Mouse (Mus musculus) heart, embryonic 11.5 days (tissue): ENCODE results near the gene Flcn. TPM values are rescaled to one million over a fixed set of nuclear protein-coding genes. Genes with fewer than 3 reads are reported as not detected.
A peak's percentile ranks its signal among the peaks of the same experiment; 100 is the strongest.
"Not testable (repeated sequence)": the region's sequence is repeated elsewhere in the genome, so short reads cannot be mapped to it uniquely, and the experiment has no call there.

ENCODE experiments used
- ATAC-seq: fragments of 200-750 bp; cut with Nextera tagmentation; replicated peaks from 2 replicates; pipeline ENCODE4 v1.8.0; 2017; ENCODE audit warnings: moderate library complexity; ENCODE audit not compliant: insufficient number of reproducible peaks, low FRiP score, low TSS enrichment
- H3K27ac ChIP-seq: fragments of 300-500 bp; sonication (generic); 2 replicates; pipeline ENCODE4 v1.5.1; 2014; ENCODE audit warnings: mild to moderate bottlenecking, low read depth, low read length
- H3K27me3 ChIP-seq: fragments of 300-500 bp; sonication (generic); 2 replicates; pipeline ENCODE4 v1.6.1; 2014; ENCODE audit warnings: mild to moderate bottlenecking, low read length, mixed read lengths; ENCODE audit not compliant: control insufficient read depth, insufficient read depth
- H3K36me3 ChIP-seq: fragments of 300-500 bp; sonication (generic); 2 replicates; pipeline ENCODE4 v1.6.1; 2014; ENCODE audit warnings: mild to moderate bottlenecking, low read length, moderate library complexity, mixed read lengths; ENCODE audit not compliant: control insufficient read depth, insufficient read depth
- H3K4me1 ChIP-seq: fragments of 300-500 bp; sonication (generic); 2 replicates; pipeline ENCODE4 v1.6.1; 2014; ENCODE audit warnings: low read length; ENCODE audit not compliant: control insufficient read depth, insufficient read depth
- H3K4me2 ChIP-seq: fragments of 300-500 bp; sonication (generic); 2 replicates; pipeline ENCODE4 v1.6.1; 2014; ENCODE audit warnings: mild to moderate bottlenecking, moderate library complexity
- H3K4me3 ChIP-seq: fragments of 300-500 bp; sonication (generic); 2 replicates; pipeline ENCODE4 v1.5.1; 2014; ENCODE audit warnings: low read depth, low read length
- H3K9ac ChIP-seq: fragments of 300-500 bp; sonication (generic); 2 replicates; pipeline ENCODE4 v1.6.1; 2014; ENCODE audit warnings: mild to moderate bottlenecking, low read depth, low read length, moderate library complexity
- H3K9me3 ChIP-seq: fragments of 300-500 bp; sonication (generic); replicated peaks from 2 replicates; pipeline ENCODE4 v1.6.1; 2016; ENCODE audit warnings: low read length; ENCODE audit not compliant: control insufficient read depth
- WGBS: fragments of 180-500 bp; shearing (Covaris S2); extraction: QIAGEN DNeasy Blood & Tissue Kit; methylation state at CpG from one replicate; pipeline ENCODE4 v1.1.7; 2014; ENCODE audit not compliant: insufficient replicate concordance; 5-methylcytosine and 5-hydroxymethylcytosine counted together
- polyA plus RNA-seq: library from polyadenylated mRNA; unstranded; fragments of >200 nt; fragmentation: Nextera tagmentation; extraction: Ambion mirVana; gene quantifications from 2 replicates; pipeline ENCODE4 v1.2.1, GENCODE M21; 2014

Flcn gene
- polyA plus RNA-seq, 1 experiment from 2014 or later: 21.4 TPM

DNA sequence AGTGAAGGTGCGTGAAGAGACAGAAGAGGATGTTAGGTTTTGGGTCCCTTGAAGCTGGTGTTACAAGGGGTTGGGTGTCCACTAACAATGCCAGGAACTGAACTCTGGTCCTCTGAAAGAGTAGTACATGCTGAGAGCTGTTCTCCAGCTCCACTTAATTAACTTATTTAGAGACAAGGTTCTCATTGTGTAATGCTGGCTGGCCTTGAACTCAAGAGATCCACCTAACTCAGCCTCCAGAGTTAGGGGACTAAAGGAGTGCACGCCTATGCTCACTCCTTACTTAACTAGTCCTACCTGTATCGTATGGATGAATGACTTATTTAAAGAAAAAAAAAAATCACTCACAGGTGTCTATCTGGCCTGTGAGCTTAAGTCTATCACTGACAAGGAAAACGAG lies 28.6 kb upstream of the Flcn start:
- H3K4me3 ChIP-seq: peak overlapping the region; percentile 88
- no peaks in the 10 kb centered on the region for H3K9me3 ChIP-seq
- H3K9ac ChIP-seq: peak overlapping the region; percentile 97
- peak overlapping the region; percentile 78 for H3K4me2 ChIP-seq
- no peaks in the 10 kb centered on the region for H3K27me3 ChIP-seq
- WGBS: 61% methylated on average over 4 of the region's 4 CpGs
- ATAC-seq: no peak
- no peak overlapping the region for H3K27ac ChIP-seq
- peaks cover 5% of the 10 kb centered on the region; the same call in 1 of the 2 replicates for H3K36me3 ChIP-seq
- peaks cover 15% of the 10 kb centered on the region for H3K4me1 ChIP-seq

DNA sequence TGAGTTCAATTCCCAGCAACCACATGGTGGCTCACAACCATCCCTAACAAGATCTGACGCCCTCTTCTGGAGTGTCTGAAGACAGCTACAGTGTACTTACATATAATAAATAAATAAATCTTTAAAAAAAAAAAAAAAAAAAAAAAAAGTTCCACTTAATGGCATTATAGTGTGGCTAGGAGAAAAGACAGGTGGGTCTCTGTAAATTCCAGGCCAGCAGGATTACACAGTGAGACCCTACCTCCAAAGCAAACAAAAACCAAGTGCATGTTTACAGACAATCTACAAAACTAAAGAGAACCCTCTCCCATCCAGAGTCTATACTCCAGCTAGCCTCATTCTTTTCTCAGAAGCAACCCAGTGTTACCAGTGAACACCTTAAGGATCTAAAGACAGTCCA lies 28.0 kb upstream of the Flcn start:
- peaks cover 15% of the 10 kb centered on the region for H3K4me1 ChIP-seq
- H3K4me2 ChIP-seq: peak overlapping the region; percentile 78; the same call in 1 of the 2 replicates
- H3K9ac ChIP-seq, H3K27ac ChIP-seq, H3K36me3 ChIP-seq, H3K9me3 ChIP-seq, H3K4me3 ChIP-seq, H3K27me3 ChIP-seq, ATAC-seq: not testable (repeated sequence)
- WGBS: no CpG with 5 or more reads among the region's 1 CpGs

DNA sequence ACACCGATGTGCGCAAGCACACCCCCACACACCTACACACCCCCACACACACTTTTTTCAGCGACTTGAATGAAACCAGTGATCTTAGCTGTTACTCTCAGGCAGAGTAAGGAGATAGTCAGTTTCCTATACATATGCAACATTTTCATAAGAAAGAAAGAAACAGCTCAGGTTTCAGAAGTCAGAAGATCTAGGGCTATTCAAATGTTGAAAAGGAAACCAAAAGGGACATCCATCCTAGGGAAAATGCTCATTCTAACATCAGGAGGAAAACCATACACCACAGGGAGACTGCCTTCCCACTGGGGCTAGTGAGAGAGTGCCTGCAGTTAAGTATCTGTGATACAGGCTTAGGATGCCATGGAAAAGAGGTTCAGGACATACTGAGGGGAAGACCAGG lies 11.8 kb upstream of the Flcn start:
- 88% methylated on average over 3 of the region's 3 CpGs for WGBS
- no peak overlapping the region for H3K4me3 ChIP-seq
- no peak overlapping the region for H3K4me2 ChIP-seq
- H3K9me3 ChIP-seq: no peaks in the 10 kb centered on the region; the same call in 1 of the 2 replicates
- H3K27ac ChIP-seq: no peak overlapping the region
- no peaks in the 10 kb centered on the region for H3K4me1 ChIP-seq
- peaks cover 56% of the 10 kb centered on the region for H3K36me3 ChIP-seq
- no peaks in the 10 kb centered on the region for H3K27me3 ChIP-seq
- no peak for ATAC-seq
- no peak overlapping the region for H3K9ac ChIP-seq

DNA sequence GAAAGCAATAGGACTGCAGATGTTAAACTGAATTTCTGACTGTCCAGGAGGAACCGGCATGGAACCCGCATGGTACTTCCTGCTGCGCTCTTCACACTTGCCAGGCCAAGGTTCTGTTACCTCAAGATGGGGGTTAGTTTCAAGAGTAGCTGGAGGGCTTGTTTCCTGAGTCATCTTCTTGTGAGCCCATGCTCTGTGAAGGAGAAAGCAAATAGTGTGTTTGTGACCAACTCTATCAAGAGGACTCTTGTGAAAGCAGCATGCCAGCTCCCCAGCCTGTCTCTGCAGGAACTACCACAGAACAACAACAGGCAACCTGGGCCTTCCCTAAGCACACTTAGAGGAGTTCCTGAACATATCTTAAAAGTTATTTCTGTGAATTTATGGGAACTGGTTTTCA lies 8.1 kb upstream of the Flcn start:
- no peak overlapping the region for H3K4me3 ChIP-seq
- H3K9ac ChIP-seq: no peak overlapping the region
- 96% methylated on average over 3 of the region's 3 CpGs for WGBS
- no peak for ATAC-seq
- H3K4me2 ChIP-seq: no peak overlapping the region
- peaks cover 48% of the 10 kb centered on the region for H3K36me3 ChIP-seq
- no peaks in the 10 kb centered on the region for H3K27me3 ChIP-seq
- no peak overlapping the region for H3K27ac ChIP-seq
- no peaks in the 10 kb centered on the region; the same call in 1 of the 2 replicates for H3K9me3 ChIP-seq
- H3K4me1 ChIP-seq: no peaks in the 10 kb centered on the region

DNA sequence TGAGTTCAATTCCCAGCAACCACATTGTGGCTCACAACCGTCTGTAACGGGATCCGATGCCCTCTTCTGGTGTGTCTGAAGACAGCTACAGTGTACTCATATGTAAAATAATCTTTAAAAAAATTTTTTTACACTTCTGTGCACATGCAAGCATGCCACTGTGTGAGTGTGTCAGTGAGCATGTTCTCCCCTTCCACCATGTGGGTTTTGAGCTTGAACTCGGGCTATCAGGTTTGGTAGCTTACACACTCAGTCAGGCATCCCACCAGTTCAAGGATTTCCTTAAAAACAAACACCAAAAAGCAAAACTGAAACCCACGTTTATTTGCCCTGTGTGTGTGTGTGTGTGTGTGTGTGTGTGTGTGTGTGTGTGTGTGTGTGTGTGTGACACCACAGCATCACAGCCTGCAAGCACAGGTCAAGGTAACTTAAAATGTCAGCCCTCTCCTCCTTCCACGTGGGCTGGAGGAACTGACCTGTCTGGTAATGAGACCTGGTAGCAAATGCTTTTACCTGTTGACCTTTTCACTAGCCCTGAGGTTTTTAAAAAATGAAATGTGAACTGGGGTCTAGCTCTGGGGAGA lies 5.8 kb upstream of the Flcn start:
- H3K9ac ChIP-seq: no peak overlapping the region
- H3K4me2 ChIP-seq: no peak overlapping the region
- H3K27ac ChIP-seq: no peak overlapping the region
- no peaks in the 10 kb centered on the region; the same call in 1 of the 2 replicates for H3K9me3 ChIP-seq
- 86% methylated on average over 6 of the region's 6 CpGs for WGBS
- H3K4me3 ChIP-seq: no peak overlapping the region
- H3K4me1 ChIP-seq: peaks cover 7% of the 10 kb centered on the region; the same call in 1 of the 2 replicates
- H3K27me3 ChIP-seq: no peaks in the 10 kb centered on the region
- H3K36me3 ChIP-seq: peaks cover 42% of the 10 kb centered on the region
- ATAC-seq: no peak

DNA sequence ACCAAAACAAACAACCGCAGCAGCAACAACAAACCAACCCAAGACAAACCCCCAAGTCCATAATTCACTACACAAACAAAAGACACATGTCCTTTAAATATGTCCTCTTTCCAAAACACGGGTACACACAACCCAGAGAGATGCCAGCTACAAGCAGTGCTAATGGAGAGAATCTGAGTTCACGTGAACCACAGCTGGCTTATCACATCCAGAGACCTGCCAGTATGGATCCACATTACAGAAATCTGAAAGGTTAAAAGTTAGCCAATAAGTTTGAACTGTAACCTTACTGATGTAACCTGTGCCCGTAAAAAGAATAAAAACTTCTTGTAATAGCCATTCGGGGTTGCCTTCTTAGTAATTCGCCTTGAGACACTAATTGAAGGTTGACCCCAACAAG lies 5.1 kb upstream of the Flcn start:
- no peaks in the 10 kb centered on the region for H3K27me3 ChIP-seq
- 81% methylated on average over 6 of the region's 6 CpGs for WGBS
- peaks cover 35% of the 10 kb centered on the region for H3K36me3 ChIP-seq
- no peaks in the 10 kb centered on the region; the same call in 1 of the 2 replicates for H3K9me3 ChIP-seq
- H3K4me1 ChIP-seq: peaks cover 7% of the 10 kb centered on the region; the same call in 1 of the 2 replicates
- no peak overlapping the region for H3K4me2 ChIP-seq
- H3K4me3 ChIP-seq: no peak overlapping the region
- no peak overlapping the region for H3K9ac ChIP-seq
- H3K27ac ChIP-seq: no peak overlapping the region
- no peak for ATAC-seq

DNA sequence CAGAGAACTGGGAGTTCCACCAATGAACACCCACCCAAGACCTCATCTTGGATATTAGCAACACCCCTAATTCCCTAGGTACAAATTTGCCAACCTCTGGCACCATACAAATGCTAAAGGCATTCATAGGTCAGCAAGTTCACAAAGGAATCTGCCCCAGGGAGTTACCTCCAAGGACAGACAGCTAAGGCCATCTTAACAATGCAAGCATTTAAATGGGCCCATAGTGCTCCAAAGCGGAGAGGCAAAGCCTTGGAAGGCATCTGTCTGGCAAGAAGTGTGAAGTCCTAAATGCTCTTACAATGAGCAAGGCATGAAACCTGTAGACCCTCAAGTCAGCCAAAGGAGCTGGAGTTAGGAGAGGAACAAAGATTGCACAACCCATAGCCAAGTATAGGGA lies 4.5 kb upstream of the Flcn start:
- Histone ChIP-seq H3K9me3 (no peaks in the 10 kb centered on the region; the same call in 1 of the 2 replicates), H3K9ac (no peak overlapping the region), H3K4me3 (no peak overlapping the region), H3K27ac (no peak overlapping the region), H3K4me2 (no peak overlapping the region), H3K36me3 (peaks cover 29% of the 10 kb centered on the region), H3K27me3 (no peaks in the 10 kb centered on the region), H3K4me1 (peaks cover 7% of the 10 kb centered on the region; the same call in 1 of the 2 replicates)
- 86% methylated on average over 1 of the region's 1 CpGs for WGBS
- ATAC-seq: no peak

DNA sequence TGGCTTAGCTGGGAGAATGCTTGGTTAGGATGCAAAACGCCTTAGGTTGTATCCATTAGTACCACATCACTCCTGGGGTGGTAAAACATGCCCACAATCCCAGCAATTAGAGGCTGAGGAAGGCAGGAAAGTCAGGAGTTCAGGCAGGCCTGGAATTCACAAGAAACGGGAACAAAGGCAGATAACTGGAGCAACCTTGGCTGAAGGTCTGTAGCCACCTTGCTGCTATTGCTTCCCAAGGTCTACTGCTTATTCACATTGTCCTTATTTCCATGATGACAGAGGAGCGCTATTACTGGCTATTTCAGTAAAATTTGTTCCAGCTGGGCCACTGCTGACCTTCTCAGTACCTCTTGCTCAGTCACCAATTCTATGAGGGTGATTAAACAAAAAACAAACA lies 3.5 kb upstream of the Flcn start:
- H3K4me1 ChIP-seq: peaks cover 12% of the 10 kb centered on the region
- H3K9ac ChIP-seq: no peak overlapping the region
- peaks cover 19% of the 10 kb centered on the region for H3K36me3 ChIP-seq
- H3K4me2 ChIP-seq: no peak overlapping the region
- WGBS: 63% methylated on average over 3 of the region's 3 CpGs
- H3K9me3 ChIP-seq: no peaks in the 10 kb centered on the region
- no peak overlapping the region for H3K4me3 ChIP-seq
- H3K27me3 ChIP-seq: no peaks in the 10 kb centered on the region
- H3K27ac ChIP-seq: no peak overlapping the region
- ATAC-seq: no peak

DNA sequence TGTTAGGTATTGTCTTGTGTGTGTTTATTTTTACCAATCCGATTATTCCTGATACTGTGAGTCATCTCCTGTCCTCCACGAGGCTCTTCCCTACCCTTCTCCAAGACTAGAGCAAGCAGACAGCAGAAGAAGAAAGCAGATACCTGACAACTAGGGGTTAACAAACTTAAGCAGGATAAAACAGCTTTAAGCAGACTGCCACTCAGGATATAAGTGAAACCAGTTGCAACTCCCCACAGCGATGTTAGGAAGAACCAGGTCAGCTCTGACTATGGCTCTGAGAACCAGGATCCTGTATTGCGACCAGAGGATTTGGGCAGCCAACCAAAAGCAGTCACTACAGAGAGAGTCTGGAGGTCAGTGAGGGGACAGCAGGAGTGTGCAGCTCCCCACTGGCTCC lies 1.4 kb upstream of the Flcn start:
- Histone ChIP-seq H3K4me2 (no peak overlapping the region; the same call in 1 of the 2 replicates), H3K9me3 (no peaks in the 10 kb centered on the region), H3K4me1 (peaks cover 14% of the 10 kb centered on the region), H3K36me3 (peaks cover 9% of the 10 kb centered on the region; the same call in 1 of the 2 replicates), H3K27me3 (no peaks in the 10 kb centered on the region), H3K27ac (no peak overlapping the region), H3K4me3 (no peak overlapping the region), H3K9ac (no peak overlapping the region)
- 60% methylated on average over 4 of the region's 4 CpGs for WGBS
- no peak for ATAC-seq
